Mouse (Mus musculus): ENCODE data around the gene Mfap3.

- no peak for TF ChIP-seq CTCF (IDR thresholded peaks at IDR 0.05; ENCODE audit: low read depth)
- TF ChIP-seq EP300 (IDR thresholded peaks at IDR 0.05; ENCODE audit: low read depth) = no peak
Observed at GRCm38 (mm10) chr11:57519304-57519703, 840 bp downstream of the Mfap3 start.

Measured in liver, embryonic 14.5 days (tissue).